Mouse (Mus musculus) heart, postnatal 0 days (tissue): Measurements from ENCODE around the gene Foxn3. TPM values are rescaled to one million over a fixed set of nuclear protein-coding genes. Genes with fewer than 3 reads are reported as not detected.

Experiments used
- ATAC-seq: fragments of 200-750 bp; cut with Nextera tagmentation; 2 replicates; pipeline ENCODE4 v1.8.0; 2017; ENCODE audit warnings: low read depth, moderate number of reproducible peaks, moderate library complexity; ENCODE audit not compliant: insufficient read depth
- DNase-seq: peaks from one replicate; pipeline ENCODE4 v3.0.0-alpha.2; 2016; ENCODE audit warnings: low spot score
- H3K27ac ChIP-seq: fragments of 300-500 bp; sonication (generic); 2 replicates; pipeline ENCODE4 v1.5.1; 2014; ENCODE audit warnings: low read depth, mild to moderate bottlenecking
- H3K27me3 ChIP-seq: fragments of 300-500 bp; sonication (generic); 2 replicates; pipeline ENCODE4 v1.6.1; 2014; ENCODE audit warnings: low read length, mixed read lengths; ENCODE audit not compliant: control insufficient read depth, insufficient read depth
- H3K36me3 ChIP-seq: fragments of 300-500 bp; sonication (generic); replicated peaks from 2 replicates; pipeline ENCODE4 v1.6.1; 2014; ENCODE audit warnings: low read length, mixed read lengths; ENCODE audit not compliant: control insufficient read depth, insufficient read depth
- H3K4me1 ChIP-seq: fragments of 300-500 bp; sonication (generic); 2 replicates; pipeline ENCODE4 v1.6.1; 2014; ENCODE audit warnings: antibody characterized with exemption; ENCODE audit not compliant: control insufficient read depth, insufficient read depth
- H3K4me2 ChIP-seq: fragments of 300-500 bp; sonication (generic); 2 replicates; pipeline ENCODE4 v1.6.1; 2014; ENCODE audit warnings: low read depth, mild to moderate bottlenecking, low read length, moderate library complexity
- H3K4me3 ChIP-seq: fragments of 300-500 bp; sonication (generic); 2 replicates; pipeline ENCODE4 v1.5.1; 2014; ENCODE audit warnings: low read depth, low read length
- H3K9ac ChIP-seq: fragments of 300-500 bp; sonication (generic); replicated peaks from 2 replicates; pipeline ENCODE4 v1.6.1; 2014; ENCODE audit warnings: low read depth, low read length, mixed read lengths
- H3K9me3 ChIP-seq: fragments of 300-500 bp; sonication (generic); replicated peaks from 2 replicates; pipeline ENCODE4 v1.6.1; 2016; ENCODE audit warnings: low read length; ENCODE audit not compliant: control insufficient read depth
- CTCF ChIP-seq: IDR thresholded peaks from 2 replicates; pipeline ENCODE4 v1.5.1; 2016; ENCODE audit warnings: antibody characterized with exemption, control low read depth, low read depth
- EP300 ChIP-seq: IDR thresholded peaks from 2 replicates; pipeline ENCODE4 v1.6.1; 2016; ENCODE audit warnings: antibody characterized with exemption, low read depth
- WGBS: fragments of 180-500 bp; shearing (Covaris S2); extraction: QIAGEN DNeasy Blood & Tissue Kit; methylation state at CpG from one replicate; pipeline ENCODE4 v1.1.7; 2014; 5-methylcytosine and 5-hydroxymethylcytosine counted together
- polyA plus RNA-seq: library from polyadenylated mRNA; unstranded; fragments of >200 nt; fragmentation: Nextera tagmentation; extraction: Ambion mirVana; gene quantifications from 2 replicates; pipeline ENCODE4 v1.2.1, GENCODE M21; 2015
- total RNA-seq: library from RNA; depleted of rRNA; stranded (reverse); fragments of >200 nt; gene quantifications from 2 replicates; pipeline ENCODE4 v1.2.3, GENCODE M21; 2014; ENCODE audit warnings: low replicate concordance

The Foxn3 gene
- total and polyA plus RNA-seq, 2 experiments from 2014 or later = 31.4 to 55.3 TPM

DNA sequence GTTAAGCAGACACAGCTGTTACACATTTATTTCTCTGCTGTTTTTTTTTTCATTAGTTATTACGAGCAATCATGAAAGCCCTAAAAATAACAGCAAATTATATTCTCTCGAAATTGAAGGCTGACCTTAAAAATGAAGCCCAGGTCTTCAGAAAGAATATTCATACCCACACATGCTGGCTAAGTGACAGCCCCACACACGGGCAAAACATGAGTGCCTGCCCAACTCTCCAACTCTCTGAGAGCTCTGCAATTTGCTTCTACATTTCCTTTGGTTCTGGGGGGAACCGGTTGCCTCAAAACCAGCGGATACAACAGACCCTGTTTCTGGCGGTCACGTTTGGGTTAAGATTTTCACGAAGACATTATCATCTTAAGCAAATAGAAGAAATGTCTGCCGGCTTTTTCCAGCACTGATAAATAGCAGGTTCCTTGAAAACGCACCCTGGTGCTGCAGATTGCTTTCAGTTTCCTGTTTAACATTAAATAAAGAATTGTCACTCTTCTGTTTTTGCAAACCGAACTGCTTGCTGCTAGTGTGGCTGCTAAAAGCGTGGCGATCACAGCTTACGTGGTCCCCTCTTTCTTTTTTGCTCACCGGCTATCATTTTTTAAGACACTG, 156.6 kb downstream of the Foxn3 start:
- Histone ChIP-seq H3K27ac (peak overlapping the region; percentile 62), H3K27me3 (no peaks in the 10 kb centered on the region), H3K4me2 (peak overlapping the region; percentile 59), H3K36me3 (no peaks in the 10 kb centered on the region), H3K9ac (peak overlapping the region; percentile 50), H3K9me3 (peaks cover 5% of the 10 kb centered on the region; the same call in 1 of the 2 replicates), H3K4me1 (no peaks in the 10 kb centered on the region), H3K4me3 (peak overlapping the region; percentile 40)
- DNase-seq = peak; percentile 9
- TF ChIP-seq CTCF = no peak
- TF ChIP-seq EP300 = no peak
- WGBS = 42% methylated on average over 15 of the region's 15 CpGs
- no peak for ATAC-seq

DNA sequence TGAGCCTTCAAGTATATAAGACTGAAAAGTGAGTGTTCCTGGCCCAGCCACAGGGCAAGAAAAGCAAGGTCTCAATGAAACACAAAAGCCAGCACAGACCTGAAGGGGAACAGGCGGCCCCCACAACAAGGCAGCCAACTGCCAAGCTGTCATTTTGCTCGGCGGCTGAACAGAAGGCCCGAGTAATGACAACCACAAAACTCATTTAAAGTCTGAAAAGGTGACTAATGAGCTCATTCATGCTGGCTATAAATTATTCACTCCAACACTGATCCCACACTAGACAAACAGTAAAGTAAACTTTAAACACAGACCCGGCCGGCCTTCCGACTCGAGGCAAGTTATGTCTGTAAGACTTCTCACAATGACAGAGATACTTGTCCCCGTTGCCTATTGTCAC, 157.1 kb downstream of the Foxn3 start:
- no peak for DNase-seq
- no peak overlapping the region for H3K27ac ChIP-seq
- no peaks in the 10 kb centered on the region for H3K36me3 ChIP-seq
- TF ChIP-seq EP300 (no peak), CTCF (no peak)
- no peak for ATAC-seq
- no peak overlapping the region for H3K9ac ChIP-seq
- H3K4me2 ChIP-seq = no peak overlapping the region
- H3K9me3 ChIP-seq = peaks cover 5% of the 10 kb centered on the region; the same call in 1 of the 2 replicates
- no peak overlapping the region for H3K4me3 ChIP-seq
- no peaks in the 10 kb centered on the region for H3K27me3 ChIP-seq
- WGBS = 56% methylated on average over 9 of the region's 9 CpGs
- H3K4me1 ChIP-seq = no peaks in the 10 kb centered on the region

DNA sequence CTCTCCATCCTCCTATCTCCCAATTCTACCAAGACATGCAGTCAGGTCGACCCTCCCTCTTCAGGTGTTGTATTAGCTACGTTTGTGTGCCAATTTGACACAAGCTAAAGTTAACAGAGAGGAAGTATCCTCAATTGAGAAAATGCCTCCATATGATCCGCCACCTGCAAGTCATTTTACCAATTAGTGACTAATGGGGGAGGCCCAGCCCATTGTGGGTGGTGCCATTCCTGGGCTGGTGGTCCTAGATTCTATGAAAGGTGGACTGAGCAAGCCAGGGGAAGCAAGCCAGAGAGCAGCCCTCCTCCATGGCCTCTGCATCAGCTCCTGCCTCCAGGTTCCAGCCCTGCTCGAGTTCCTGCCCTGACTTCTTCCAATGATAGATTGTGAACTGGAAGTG, 158.0 kb downstream of the Foxn3 start:
- DNase-seq = no peak
- no peak overlapping the region for H3K9ac ChIP-seq

DNA sequence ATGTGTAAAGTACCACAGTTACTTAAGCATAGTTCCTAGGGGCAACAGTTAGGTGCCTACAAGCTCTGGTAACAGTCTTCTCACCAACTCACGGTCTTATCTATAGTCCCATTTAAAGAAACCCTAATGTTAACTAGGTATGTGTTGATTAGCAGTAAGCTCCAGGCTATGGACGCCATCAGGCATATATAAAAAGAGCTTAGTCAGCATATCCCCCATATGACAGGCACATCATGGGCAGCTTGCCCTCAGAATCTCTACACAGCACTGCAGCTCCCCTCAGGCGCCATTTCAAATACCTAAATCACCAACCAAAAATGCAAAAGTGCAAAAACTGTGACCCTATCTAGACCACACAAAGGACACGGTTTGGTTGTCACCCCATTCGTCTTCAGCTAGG, 160.4 kb downstream of the Foxn3 start:
- ATAC-seq = no peak
- H3K27ac ChIP-seq = no peak overlapping the region
- no peak for TF ChIP-seq CTCF
- TF ChIP-seq EP300 = no peak
- H3K4me3 ChIP-seq = no peak overlapping the region
- H3K9ac ChIP-seq = no peak overlapping the region
- H3K4me1 ChIP-seq = peaks cover 6% of the 10 kb centered on the region; the same call in 1 of the 2 replicates
- no peaks in the 10 kb centered on the region for H3K36me3 ChIP-seq
- H3K9me3 ChIP-seq = peaks cover 5% of the 10 kb centered on the region; the same call in 1 of the 2 replicates
- no peak overlapping the region for H3K4me2 ChIP-seq
- no peak for DNase-seq
- 89% methylated on average over 5 of the region's 5 CpGs for WGBS
- no peaks in the 10 kb centered on the region for H3K27me3 ChIP-seq

More for the DNA sequence above, 158.0 kb downstream of the Foxn3 start:
- Histone ChIP-seq H3K27me3 (no peaks in the 10 kb centered on the region), H3K4me3 (no peak overlapping the region), H3K27ac (no peak overlapping the region), H3K36me3 (no peaks in the 10 kb centered on the region), H3K4me2 (no peak overlapping the region), H3K4me1 (no peaks in the 10 kb centered on the region), H3K9me3 (peaks cover 5% of the 10 kb centered on the region; the same call in 1 of the 2 replicates)
- no peak for ATAC-seq
- 83% methylated on average over 4 of the region's 4 CpGs for WGBS
- TF ChIP-seq CTCF (no peak), EP300 (no peak)

DNA sequence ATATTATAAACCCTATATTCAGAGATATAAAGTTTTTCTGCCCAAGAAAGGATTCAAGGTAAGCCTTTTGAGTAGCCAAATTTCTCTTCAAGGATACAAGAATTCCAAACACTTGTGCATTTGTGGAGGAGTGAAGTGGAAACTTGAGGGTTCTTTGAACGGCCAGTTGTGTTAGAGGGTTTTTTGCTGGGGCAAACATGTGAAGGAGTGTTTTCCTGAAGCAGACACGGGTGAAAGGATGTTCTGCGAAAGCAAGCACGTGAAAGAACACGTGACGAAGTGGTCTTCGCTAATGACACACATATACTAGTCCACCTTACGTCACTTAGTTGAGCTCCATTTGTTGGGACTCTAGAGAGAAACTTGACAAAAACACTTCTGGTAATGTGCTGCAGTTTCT, 162.5 kb downstream of the Foxn3 start:
- 92% methylated on average over 8 of the region's 8 CpGs for WGBS

DNA sequence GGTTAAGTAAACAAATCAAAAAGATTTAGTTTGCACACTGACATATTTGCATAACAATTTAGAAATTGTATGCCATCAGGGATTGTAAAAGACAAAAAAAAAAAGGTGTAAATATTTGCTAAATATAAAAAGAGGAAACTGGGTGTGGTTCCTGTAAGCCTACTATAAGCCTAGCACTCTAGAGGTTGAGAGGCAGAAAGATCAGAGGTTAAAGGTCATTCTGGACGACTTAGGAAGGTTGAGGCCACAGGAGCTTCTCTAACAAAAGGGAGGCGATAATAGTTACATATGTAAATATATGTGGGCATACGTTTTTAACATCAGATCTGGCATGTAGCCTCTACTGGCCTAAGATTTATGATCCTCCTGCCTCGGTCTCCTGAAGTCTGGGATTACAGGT, 163.8 kb downstream of the Foxn3 start:
- no peak overlapping the region for H3K4me2 ChIP-seq
- no peak for ATAC-seq
- peaks cover 5% of the 10 kb centered on the region; the same call in 1 of the 2 replicates for H3K9me3 ChIP-seq
- 73% methylated on average over 4 of the region's 4 CpGs for WGBS
- H3K36me3 ChIP-seq = no peaks in the 10 kb centered on the region
- no peak overlapping the region for H3K27ac ChIP-seq
- DNase-seq = no peak
- H3K9ac ChIP-seq = no peak overlapping the region
- no peak overlapping the region for H3K4me3 ChIP-seq
- no peaks in the 10 kb centered on the region for H3K27me3 ChIP-seq
- no peak for TF ChIP-seq EP300
- no peak for TF ChIP-seq CTCF
- peaks cover 11% of the 10 kb centered on the region for H3K4me1 ChIP-seq

More for the DNA sequence above, 162.5 kb downstream of the Foxn3 start:
- Histone ChIP-seq H3K27ac (no peak overlapping the region), H3K9me3 (peaks cover 5% of the 10 kb centered on the region; the same call in 1 of the 2 replicates), H3K9ac (no peak overlapping the region), H3K4me1 (peaks cover 6% of the 10 kb centered on the region; the same call in 1 of the 2 replicates), H3K36me3 (no peaks in the 10 kb centered on the region), H3K27me3 (no peaks in the 10 kb centered on the region), H3K4me2 (no peak overlapping the region), H3K4me3 (no peak overlapping the region)
- DNase-seq (no peak), ATAC-seq (no peak)
- TF ChIP-seq EP300 (no peak), CTCF (no peak)
